Mouse (Mus musculus): ENCODE results near the gene Podnl1. TPM values are rescaled to one million over a fixed set of nuclear protein-coding genes. Genes with fewer than 3 reads are reported as not detected.

Podnl1 gene
- polyA plus RNA-seq, 2 experiments: 1.3 to 4.9 TPM

DNA sequence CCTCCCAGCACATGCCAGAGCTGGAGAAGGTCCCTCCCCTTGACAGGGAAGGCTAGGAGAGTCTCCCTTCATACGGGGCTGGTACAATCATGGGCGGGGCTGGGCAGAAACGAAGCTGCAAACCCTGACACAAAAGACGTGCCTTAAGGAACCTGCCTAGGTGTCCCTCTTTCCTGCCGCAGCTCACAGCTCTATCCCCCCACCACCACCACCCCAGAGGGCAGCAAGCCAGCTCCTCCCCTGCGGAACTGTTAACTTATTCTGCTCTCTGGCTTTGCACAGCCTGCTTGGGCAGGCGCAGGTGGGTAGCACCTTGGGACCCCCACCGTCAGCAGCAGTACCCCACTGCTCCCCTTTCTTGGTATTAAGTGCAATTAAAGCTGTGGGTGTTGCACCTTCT lies 29.7 kb upstream of the Podnl1 start:
- no peak for TF ChIP-seq POLR2A (IDR thresholded peaks at IDR 0.05; ENCODE audit: borderline replicate concordance, extremely low read depth, insufficient read depth, insufficient read length)
- Histone ChIP-seq H3K4me2 (replicated peaks; ENCODE audit: low read depth, low read length, severe bottlenecking) (no peak overlapping the region), H3K9ac (ENCODE audit: low read depth, low read length, severe bottlenecking) (no peak overlapping the region), H3K9me3 (ENCODE audit: control insufficient read depth, low read length) (no peaks in the 10 kb centered on the region), H3K27ac (replicated peaks; ENCODE audit: low read depth, low read length) (no peak overlapping the region), H3K27me3 (ENCODE audit: control insufficient read depth, insufficient read depth, low read length) (no peaks in the 10 kb centered on the region), H3K4me1 (ENCODE audit: control insufficient read depth, insufficient read depth, low read length) (no peaks in the 10 kb centered on the region), H3K36me3 (ENCODE audit: control insufficient read depth, insufficient read depth, low read length) (peaks cover 83% of the 10 kb centered on the region), H3K4me3 (replicated peaks; ENCODE audit: low read length) (no peak overlapping the region)
- DNase-seq (ENCODE audit: low spot score) (no peak), ATAC-seq (ENCODE audit: low FRiP score, low read depth) (no peak)
- WGBS: 71% methylated on average over 8 of the region's 8 CpGs

GRCm38 (mm10) chr8:84098376-84098775 lies 27.4 kb upstream of the Podnl1 start:
- DNase-seq (ENCODE audit: low spot score) (no peak), ATAC-seq (ENCODE audit: low FRiP score, low read depth) (no peak)
- Histone ChIP-seq H3K4me2 (replicated peaks; ENCODE audit: low read depth, low read length, severe bottlenecking) (no peak overlapping the region), H3K4me3 (replicated peaks; ENCODE audit: low read length) (no peak overlapping the region), H3K4me1 (ENCODE audit: control insufficient read depth, insufficient read depth, low read length) (peaks cover 5% of the 10 kb centered on the region), H3K27ac (replicated peaks; ENCODE audit: low read depth, low read length) (no peak overlapping the region), H3K27me3 (ENCODE audit: control insufficient read depth, insufficient read depth, low read length) (no peaks in the 10 kb centered on the region), H3K9ac (ENCODE audit: low read depth, low read length, severe bottlenecking) (no peak overlapping the region), H3K36me3 (ENCODE audit: control insufficient read depth, insufficient read depth, low read length) (peaks cover 77% of the 10 kb centered on the region), H3K9me3 (ENCODE audit: control insufficient read depth, low read length) (no peaks in the 10 kb centered on the region)
- no peak for TF ChIP-seq POLR2A (IDR thresholded peaks at IDR 0.05; ENCODE audit: borderline replicate concordance, extremely low read depth, insufficient read depth, insufficient read length)
- 96% methylated on average over 7 of the region's 7 CpGs for WGBS

DNA sequence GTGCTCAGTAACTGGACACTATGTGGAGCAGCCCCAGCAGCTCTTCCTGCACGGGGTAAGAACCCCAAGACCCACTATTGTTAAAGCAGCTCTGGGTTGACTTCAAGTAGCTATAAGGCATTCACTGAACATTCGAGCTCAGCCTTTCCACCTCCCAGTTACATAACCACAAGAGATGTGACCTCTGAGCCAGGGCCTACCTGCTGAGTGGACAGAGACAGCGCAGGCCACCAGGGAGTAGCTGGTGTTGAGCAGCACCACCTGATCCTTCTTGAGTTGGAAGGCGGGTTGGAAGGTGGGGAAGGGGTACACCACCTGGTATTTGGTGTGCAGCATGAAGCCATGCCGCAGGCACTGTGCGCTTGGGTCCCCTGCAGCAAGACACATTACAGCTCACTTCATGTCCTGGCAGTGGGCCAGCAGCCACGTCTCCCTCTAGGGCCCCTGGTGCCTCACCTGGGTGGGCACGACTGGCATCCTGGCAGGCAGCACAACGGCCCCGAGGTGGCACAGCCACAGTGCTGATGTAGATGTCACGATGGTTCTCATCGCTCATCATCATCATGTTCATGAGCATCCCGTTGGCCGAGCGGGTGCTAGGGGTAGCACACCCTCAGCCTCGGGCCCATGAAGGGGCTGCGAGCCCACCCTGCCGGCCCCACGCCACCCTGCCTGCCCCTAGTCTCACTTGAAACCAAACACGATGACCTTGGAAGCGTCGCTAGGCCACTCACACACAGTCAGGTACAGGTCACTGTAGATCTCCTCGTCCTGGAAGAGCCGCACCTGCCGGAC lies 24.1 kb upstream of the Podnl1 start:
- DNase-seq (ENCODE audit: low spot score) (no peak), ATAC-seq (ENCODE audit: low FRiP score, low read depth) (no peak)
- H3K36me3 ChIP-seq (ENCODE audit: control insufficient read depth, insufficient read depth, low read length): peaks cover 46% of the 10 kb centered on the region

DNA sequence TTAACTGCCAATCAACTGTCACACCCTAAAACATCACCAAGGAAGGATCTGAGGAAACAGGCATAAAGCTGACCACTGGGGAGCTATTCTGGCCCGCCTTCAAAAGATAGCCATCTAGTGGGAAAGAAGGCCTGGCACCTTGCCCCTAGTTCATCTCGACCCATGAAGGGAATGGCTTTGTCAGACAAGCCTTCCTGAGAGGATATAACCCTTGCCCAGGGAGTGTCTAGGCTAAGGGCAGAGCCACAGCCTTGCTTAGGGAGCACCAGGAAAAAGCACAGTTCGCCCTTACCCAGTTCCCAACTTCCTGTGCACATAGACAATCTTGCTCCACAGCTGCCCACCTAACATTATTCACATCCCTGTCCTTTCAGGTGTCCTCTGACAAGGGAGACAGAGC lies 22.2 kb upstream of the Podnl1 start:
- ATAC-seq (ENCODE audit: low FRiP score, low read depth) (no peak), DNase-seq (ENCODE audit: low spot score) (no peak)
- 54% methylated on average over 3 of the region's 3 CpGs for WGBS
- Histone ChIP-seq H3K27me3 (ENCODE audit: control insufficient read depth, insufficient read depth, low read length) (no peaks in the 10 kb centered on the region), H3K4me1 (ENCODE audit: control insufficient read depth, insufficient read depth, low read length) (peaks cover 11% of the 10 kb centered on the region), H3K4me3 (replicated peaks; ENCODE audit: low read length) (peak overlapping the region; percentile 68), H3K27ac (replicated peaks; ENCODE audit: low read depth, low read length) (no peak overlapping the region), H3K9me3 (ENCODE audit: control insufficient read depth, low read length) (no peaks in the 10 kb centered on the region), H3K9ac (ENCODE audit: low read depth, low read length, severe bottlenecking) (peak overlapping the region; percentile 82), H3K36me3 (ENCODE audit: control insufficient read depth, insufficient read depth, low read length) (peaks cover 27% of the 10 kb centered on the region), H3K4me2 (replicated peaks; ENCODE audit: low read depth, low read length, severe bottlenecking) (peak overlapping the region; percentile 74)
- no peak for TF ChIP-seq POLR2A (IDR thresholded peaks at IDR 0.05; ENCODE audit: borderline replicate concordance, extremely low read depth, insufficient read depth, insufficient read length)

More for the DNA sequence above, 24.1 kb upstream of the Podnl1 start:
- no peaks in the 10 kb centered on the region for H3K27me3 ChIP-seq (ENCODE audit: control insufficient read depth, insufficient read depth, low read length)
- no peak overlapping the region for H3K27ac ChIP-seq (replicated peaks; ENCODE audit: low read depth, low read length)
- H3K4me1 ChIP-seq (ENCODE audit: control insufficient read depth, insufficient read depth, low read length): peaks cover 11% of the 10 kb centered on the region
- H3K4me3 ChIP-seq (replicated peaks; ENCODE audit: low read length): no peak overlapping the region
- H3K9ac ChIP-seq (ENCODE audit: low read depth, low read length, severe bottlenecking): no peak overlapping the region
- TF ChIP-seq POLR2A (IDR thresholded peaks at IDR 0.05; ENCODE audit: borderline replicate concordance, extremely low read depth, insufficient read depth, insufficient read length): no peak
- no peaks in the 10 kb centered on the region for H3K9me3 ChIP-seq (ENCODE audit: control insufficient read depth, low read length)
- WGBS: 89% methylated on average over 25 of the region's 25 CpGs
- H3K4me2 ChIP-seq (replicated peaks; ENCODE audit: low read depth, low read length, severe bottlenecking): no peak overlapping the region

GRCm38 (mm10) chr8:84104221-84104620 lies 21.6 kb upstream of the Podnl1 start:
- no peaks in the 10 kb centered on the region for H3K27me3 ChIP-seq (ENCODE audit: control insufficient read depth, insufficient read depth, low read length)
- H3K36me3 ChIP-seq (ENCODE audit: control insufficient read depth, insufficient read depth, low read length): peaks cover 21% of the 10 kb centered on the region
- peak overlapping the region; percentile 68 for H3K4me3 ChIP-seq (replicated peaks; ENCODE audit: low read length)
- DNase-seq (ENCODE audit: low spot score) (peak; percentile 66), ATAC-seq (ENCODE audit: low FRiP score, low read depth) (peak; percentile 79)
- no peak for TF ChIP-seq POLR2A (IDR thresholded peaks at IDR 0.05; ENCODE audit: borderline replicate concordance, extremely low read depth, insufficient read depth, insufficient read length)
- peak overlapping the region; percentile 82 for H3K9ac ChIP-seq (ENCODE audit: low read depth, low read length, severe bottlenecking)
- H3K27ac ChIP-seq (replicated peaks; ENCODE audit: low read depth, low read length): peak overlapping the region; percentile 90
- under 1% methylated on average over 21 of the region's 29 CpGs for WGBS
- H3K4me2 ChIP-seq (replicated peaks; ENCODE audit: low read depth, low read length, severe bottlenecking): peak overlapping the region; percentile 74
- no peaks in the 10 kb centered on the region for H3K9me3 ChIP-seq (ENCODE audit: control insufficient read depth, low read length)
- H3K4me1 ChIP-seq (ENCODE audit: control insufficient read depth, insufficient read depth, low read length): peaks cover 11% of the 10 kb centered on the region
